Mouse (Mus musculus) layer of hippocampus, adult 2 months (tissue): ENCODE measurements at regions not wholly inside any gene's neighbourhood (a gene's known extent, or its start where the extent isn't known, plus 50 kb on each side); places are given as distances from the start of the nearest gene placed in this dataset.

ENCODE experiments used
- DNase-seq, 2 experiments: peaks; one replicate each; pipeline ENCODE4 v3.0.0; 2022; ENCODE audit warnings: low spot score in 2 of 2
- H3K27ac ChIP-seq: fragments of 200-600 bp; 2 replicates; pipeline ENCODE4 v1.8.1; 2022
- H3K4me3 ChIP-seq: fragments of 200-600 bp; 2 replicates; pipeline ENCODE4 v1.8.1; 2022; ENCODE audit warnings: mild to moderate bottlenecking
- CTCF ChIP-seq: fragments of 200-600 bp; conservative IDR thresholded peaks from 2 replicates; pipeline ENCODE4 v1.8.1; 2022; ENCODE audit warnings: antibody characterized with exemption, mild to moderate bottlenecking, moderate library complexity

GRCm38 (mm10) chr9:117714741-117715675 is 85.3 kb upstream of the Rbms3 start:
- Histone ChIP-seq H3K4me3 (no peak overlapping the region), H3K27ac (no peak overlapping the region)
- no peak for DNase-seq
- no peak for TF ChIP-seq CTCF

GRCm38 (mm10) chr9:117713121-117713520 is 83.4 kb upstream of the Rbms3 start:
- no peak for DNase-seq
- TF ChIP-seq CTCF, result no peak
- no peak overlapping the region for H3K4me3 ChIP-seq
- no peak overlapping the region for H3K27ac ChIP-seq

GRCm38 (mm10) chr9:117711793-117712192 is 82.1 kb upstream of the Rbms3 start:
- Histone ChIP-seq H3K4me3 (no peak overlapping the region), H3K27ac (no peak overlapping the region)
- no peak for DNase-seq
- TF ChIP-seq CTCF, result no peak

- no peak for DNase-seq
- no peak for TF ChIP-seq CTCF
- no peak overlapping the region for H3K27ac ChIP-seq
- H3K4me3 ChIP-seq, result no peak overlapping the region
Measured at GRCm38 (mm10) chr9:117710966-117711365, 81.3 kb upstream of the Rbms3 start.

GRCm38 (mm10) chr9:117709677-117710076 is 80.0 kb upstream of the Rbms3 start:
- no peak for DNase-seq
- no peak for TF ChIP-seq CTCF
- Histone ChIP-seq H3K27ac (no peak overlapping the region), H3K4me3 (no peak overlapping the region)

- Histone ChIP-seq H3K4me3 (no peak overlapping the region), H3K27ac (no peak overlapping the region)
- DNase-seq, result no peak
- no peak for TF ChIP-seq CTCF
Measured at GRCm38 (mm10) chr9:117693001-117693400, 63.3 kb upstream of the Rbms3 start.

- no peak for TF ChIP-seq CTCF
- Histone ChIP-seq H3K27ac (no peak overlapping the region), H3K4me3 (no peak overlapping the region)
- DNase-seq, result no peak
Measured at GRCm38 (mm10) chr9:117692486-117692885, 62.8 kb upstream of the Rbms3 start.

- Histone ChIP-seq H3K4me3 (no peak overlapping the region), H3K27ac (no peak overlapping the region)
- no peak for TF ChIP-seq CTCF
- no peak for DNase-seq
Measured at GRCm38 (mm10) chr9:117689946-117690345, 60.2 kb upstream of the Rbms3 start.
